Mouse (Mus musculus) c-Kit-negative CD71-positive TER-119-positive erythroid progenitor cells, embryonic 14.5 days (primary cell): Measurements from ENCODE around the gene Agap1.

Experiments
- DNase-seq: peaks from one replicate; pipeline ENCODE4 v3.0.0-alpha.2; 2013; ENCODE audit warnings: low read depth, low spot score

Agap1 gene

GRCm38 (mm10) chr1:89609964-89610363, 155.4 kb downstream of the Agap1 start:
- no peak for DNase-seq

- no peak for DNase-seq
These were observed 156.9 kb downstream of the Agap1 start for GRCm38 (mm10) chr1:89611521-89611920.

GRCm38 (mm10) chr1:89613234-89613870, 158.7 kb downstream of the Agap1 start:
- no peak for DNase-seq

DNA sequence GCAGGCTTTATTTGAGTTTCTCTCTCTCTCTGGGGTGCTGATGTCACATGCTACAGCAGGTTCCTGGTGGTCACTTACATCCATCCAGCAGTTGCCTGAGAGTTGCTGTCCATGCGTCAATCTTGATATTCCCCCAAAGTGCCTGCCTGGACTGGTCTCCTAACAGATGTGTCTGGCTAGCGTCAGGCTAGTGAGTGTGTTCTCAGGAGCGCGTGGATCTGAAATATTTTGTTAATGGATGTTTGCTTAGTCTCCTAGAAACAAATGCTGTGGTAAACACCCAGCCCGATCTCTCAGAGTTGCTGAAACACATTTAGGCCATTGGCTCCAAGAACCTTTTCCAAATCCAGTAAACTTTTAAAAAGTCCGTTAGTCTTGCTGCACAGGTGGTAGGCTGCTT, 161.9 kb downstream of the Agap1 start:
- no peak for DNase-seq

DNA sequence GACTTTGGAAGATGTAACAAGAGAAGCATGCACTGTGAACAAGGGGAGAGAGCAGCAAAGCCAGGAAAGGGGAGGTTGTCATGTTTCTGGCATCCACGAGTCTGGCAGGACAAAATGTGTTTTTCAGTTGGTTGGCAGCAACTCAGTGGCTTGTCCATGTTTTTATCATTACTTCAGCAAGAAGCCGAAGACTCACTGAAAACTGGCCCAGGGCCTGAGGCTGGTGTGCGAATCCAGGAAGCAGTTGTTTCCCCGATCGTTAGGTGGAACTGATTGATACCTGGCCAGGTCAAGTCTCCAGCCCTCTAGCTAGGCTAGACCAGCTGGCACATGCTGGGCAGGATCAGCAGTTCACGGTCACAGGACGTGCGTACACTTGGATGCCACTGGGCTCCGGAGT, 162.7 kb downstream of the Agap1 start:
- no peak for DNase-seq

DNA sequence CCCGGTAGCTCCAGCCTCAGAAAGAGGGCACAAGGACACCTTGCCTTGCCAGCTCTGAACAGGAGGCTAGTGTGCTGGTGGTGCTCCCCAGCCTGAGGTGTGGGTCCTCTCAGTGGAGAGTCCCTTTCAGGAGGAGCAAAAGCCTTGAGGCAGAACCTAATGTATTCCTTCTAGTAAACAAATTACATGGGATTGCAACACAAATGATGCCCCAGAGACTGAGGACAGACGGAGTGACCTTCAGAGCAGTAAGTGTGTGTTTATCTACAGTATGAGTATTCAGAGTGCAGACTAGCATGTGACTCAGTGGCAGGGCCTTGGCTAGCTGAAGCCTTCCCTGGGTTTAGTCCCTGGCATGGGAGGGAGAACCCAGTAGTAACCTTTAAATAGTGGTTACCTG, 165.4 kb downstream of the Agap1 start:
- no peak for DNase-seq

GRCm38 (mm10) chr1:89621014-89621791, 166.6 kb downstream of the Agap1 start:
- no peak for DNase-seq

- no peak for DNase-seq
These were observed 167.3 kb downstream of the Agap1 start for GRCm38 (mm10) chr1:89621952-89622351.

GRCm38 (mm10) chr1:89622801-89623200, 168.2 kb downstream of the Agap1 start:
- DNase-seq, result no peak

DNA sequence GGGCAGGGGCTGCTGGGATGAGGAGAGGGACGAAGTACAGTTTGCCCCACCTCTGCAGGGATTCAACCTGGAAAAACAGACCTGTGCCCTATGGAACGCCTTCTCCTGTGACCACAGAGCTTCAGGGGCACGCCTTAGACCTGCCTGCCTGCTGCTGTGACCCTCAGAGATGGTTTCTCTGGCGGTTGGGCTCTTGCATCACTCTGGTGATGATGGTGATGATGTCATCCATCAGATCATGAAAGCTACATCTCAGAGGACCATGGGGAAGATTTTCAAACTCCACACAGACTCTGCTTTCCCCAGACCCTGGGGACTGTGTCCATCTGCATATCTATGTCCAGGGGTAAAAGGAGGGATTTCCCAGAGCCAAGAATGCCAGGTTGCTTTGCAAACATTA, 170.7 kb downstream of the Agap1 start:
- no peak for DNase-seq

GRCm38 (mm10) chr1:89625967-89626366, 171.4 kb downstream of the Agap1 start:
- no peak for DNase-seq

DNA sequence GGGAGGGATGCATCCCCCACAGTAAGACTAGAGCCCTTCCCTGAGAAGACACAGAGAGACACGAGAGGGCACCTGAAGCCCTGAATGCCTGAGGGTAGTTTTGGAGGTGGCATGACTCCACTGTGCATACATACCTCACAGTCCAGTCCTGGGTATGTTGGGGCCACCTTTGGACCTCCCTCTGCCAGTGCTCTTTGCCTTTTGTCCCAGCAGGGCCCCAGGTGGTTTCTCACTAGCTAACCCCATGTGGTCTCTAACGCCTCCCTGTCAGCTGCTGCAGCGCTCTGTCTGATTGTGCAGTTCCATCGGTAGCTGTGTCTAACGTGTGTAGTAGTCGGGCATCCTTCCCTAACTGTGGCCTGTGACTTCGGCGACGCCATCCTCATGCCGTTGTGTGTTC, 172.3 kb downstream of the Agap1 start:
- no peak for DNase-seq

DNA sequence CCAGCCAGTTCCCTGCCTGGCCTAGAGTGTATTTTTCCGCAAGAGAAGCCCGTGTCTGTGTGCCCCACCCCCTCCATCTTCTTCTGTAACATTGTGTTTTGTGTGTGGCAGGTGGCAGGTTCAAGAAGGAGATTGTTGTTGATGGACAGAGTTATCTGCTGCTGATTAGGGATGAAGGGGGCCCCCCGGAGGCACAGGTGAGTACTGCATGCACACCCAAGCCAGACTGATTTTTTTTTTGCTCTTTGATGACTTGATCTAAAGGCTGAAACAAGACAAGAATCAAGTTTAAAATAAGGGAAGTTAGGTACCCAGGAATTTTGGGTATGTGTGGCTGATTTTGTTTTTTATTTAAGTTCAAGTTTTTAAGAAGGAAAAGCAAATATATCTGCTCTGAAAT, 173.0 kb downstream of the Agap1 start:
- DNase-seq, result no peak

DNA sequence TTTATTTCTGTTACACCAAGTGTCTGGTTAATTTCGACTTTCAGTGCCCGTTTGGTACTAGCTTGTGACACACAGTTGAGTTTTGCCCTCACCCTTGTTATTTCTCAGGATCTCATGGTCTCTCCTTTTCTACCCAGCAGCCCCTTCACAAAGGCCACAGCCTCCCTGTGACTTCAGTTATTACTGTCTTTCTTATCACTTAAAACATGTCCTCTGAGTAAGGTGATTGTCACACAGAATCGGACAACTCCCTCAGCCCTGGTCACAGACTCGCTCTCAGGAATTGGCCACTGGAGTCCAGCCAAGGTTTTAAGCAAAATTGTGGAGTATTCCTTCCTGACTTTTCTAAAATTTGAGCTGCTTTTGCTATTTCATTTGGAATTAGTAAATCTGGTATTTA, 176.2 kb downstream of the Agap1 start:
- DNase-seq, result no peak

GRCm38 (mm10) chr1:89631747-89632146, 177.1 kb downstream of the Agap1 start:
- peak; percentile 16 for DNase-seq

- no peak for DNase-seq
These were observed 179.4 kb downstream of the Agap1 start for GRCm38 (mm10) chr1:89634055-89634454.

DNA sequence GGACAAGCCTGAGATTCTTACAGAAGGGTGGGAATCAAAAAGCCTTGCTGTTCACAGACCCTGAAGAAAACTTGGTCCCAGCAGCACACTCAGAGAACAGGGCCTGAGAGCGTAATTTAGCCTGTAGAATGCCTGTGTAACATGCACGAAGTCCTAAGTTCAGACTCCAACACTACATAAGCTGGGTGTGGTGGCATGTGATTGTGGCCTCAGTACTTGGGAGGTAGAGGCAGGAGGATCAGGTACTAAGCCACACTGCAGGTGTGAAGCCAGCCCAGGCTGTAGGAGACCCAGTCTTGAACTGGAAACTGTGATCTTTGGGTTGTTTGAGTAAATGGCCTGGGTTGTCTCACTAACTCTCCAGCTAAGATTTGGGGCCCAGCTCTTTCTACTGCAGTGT, 180.5 kb downstream of the Agap1 start:
- DNase-seq, result no peak

- DNase-seq, result no peak
These were observed 183.1 kb downstream of the Agap1 start for GRCm38 (mm10) chr1:89637670-89638069.

- peak; percentile 27 for DNase-seq
These were observed 189.0 kb downstream of the Agap1 start for GRCm38 (mm10) chr1:89643445-89644100.

DNA sequence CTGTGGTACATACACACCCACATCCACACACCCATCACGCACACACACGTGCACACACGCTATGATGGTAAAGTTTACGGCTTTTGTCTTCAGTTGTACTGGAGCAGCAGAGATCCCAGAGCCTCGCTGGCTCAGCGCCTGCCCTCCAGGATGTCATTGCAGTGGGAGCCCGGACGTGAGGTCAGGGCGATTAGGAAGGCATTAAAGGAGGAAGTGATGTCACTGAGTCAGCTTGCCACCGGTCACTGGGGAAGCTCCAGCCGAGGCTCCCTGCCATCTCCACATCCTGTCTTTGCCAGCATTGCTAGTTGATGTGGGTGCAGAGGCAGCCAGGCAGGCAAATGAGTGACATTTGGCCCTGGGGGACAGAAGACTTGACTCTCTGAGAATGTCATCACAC, 189.5 kb downstream of the Agap1 start:
- no peak for DNase-seq

DNA sequence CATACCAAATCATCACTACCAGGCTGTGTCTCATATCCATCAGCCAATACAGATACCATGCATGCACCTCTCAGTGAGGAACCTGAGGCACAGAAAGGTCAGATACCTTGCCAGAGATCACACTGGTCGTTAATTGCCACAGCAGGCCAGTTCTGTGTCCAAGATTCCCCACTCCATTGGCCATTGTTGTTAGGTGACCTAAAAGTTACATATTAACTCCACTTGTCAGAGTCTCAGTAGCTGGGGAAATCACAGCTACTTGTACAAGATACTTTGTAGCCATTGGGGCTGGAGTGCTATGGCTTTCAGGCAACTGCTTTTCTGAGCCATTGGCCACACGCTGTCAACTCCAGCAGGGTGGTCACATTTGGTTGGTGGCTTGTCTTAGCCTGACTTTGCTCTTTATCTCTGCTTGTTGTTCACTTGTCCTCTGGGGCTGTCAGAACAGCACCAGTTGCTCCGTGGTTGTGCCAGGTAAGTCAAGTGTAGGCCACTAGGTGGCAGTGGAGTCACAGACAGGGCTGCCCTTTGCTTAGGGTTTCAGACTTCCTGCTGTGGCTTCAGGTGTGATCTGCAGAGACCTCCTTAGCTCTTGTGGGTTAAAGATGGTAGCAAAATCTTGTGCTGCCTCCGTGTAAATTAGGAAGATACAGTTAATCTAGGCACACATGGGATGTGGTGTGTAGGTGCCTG, 191.9 kb downstream of the Agap1 start:
- DNase-seq, result no peak

DNA sequence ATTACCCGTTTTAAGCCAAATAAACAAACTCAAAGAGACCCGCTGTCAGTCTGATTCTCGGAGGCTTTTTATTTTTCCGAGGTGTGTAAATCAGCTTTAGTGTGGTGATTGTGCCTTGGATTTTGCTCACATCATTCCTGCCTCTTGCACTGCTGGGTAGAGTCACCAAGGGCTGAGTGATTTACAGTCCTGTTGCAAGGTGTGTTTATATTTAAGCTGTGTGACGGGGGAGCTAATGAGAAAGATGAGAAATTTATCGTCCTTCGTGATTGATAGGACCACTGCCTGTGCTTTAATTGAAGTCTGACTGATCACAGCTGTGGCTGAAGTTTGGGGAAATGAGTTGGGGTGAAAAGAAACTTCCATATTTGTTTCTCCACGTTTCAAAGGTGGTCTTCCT, 192.9 kb downstream of the Agap1 start:
- no peak for DNase-seq
